11 mouse cellular contexts compared by ENCODE assay signal in the genomic region with DNA sequence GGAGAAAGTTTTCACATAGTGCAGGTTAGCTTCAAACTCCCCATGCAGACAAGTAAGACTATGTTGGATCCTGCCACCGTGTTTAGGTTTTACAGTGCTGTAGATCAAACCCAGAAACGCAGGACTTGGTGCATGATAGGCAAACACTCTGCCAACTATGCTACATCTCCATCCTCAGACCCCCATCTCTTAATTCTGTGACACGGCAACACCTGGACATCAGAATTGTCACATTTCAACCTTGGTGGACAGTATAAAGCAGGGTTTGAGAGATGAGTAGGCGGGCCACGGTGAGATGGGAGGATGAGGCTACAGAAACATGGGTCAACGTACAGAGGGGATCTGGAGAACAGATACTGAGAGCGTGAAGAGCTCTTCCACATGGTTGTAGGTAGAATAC.
DNase-seq lines count a peak whose midpoint lies in the region; ATAC-seq and TF ChIP-seq lines count a peak whose summit lies in the region.
"Had no signal": no experiment of that assay in that cellular context is flagged by ENCODE, and none has a peak within 500 bp of the region (broad histone marks: within the 10 kb centered on the region; RNA-seq: fewer than 3 reads in every experiment).

No protein-coding gene starts in this region.

- no peak; the same call in 1 of the 2 replicates for ATAC-seq in neural tube, embryonic 12.5 days (ENCODE audit: low FRiP score, low read depth)
- ATAC-seq in limb, embryonic 13.5 days (ENCODE audit: low FRiP score, low read depth), result 0 out of 2 replicates have a peak, but pooled peaks have one; percentile 32
- ATAC-seq: Patski had no signal

- no peak for TF ChIP-seq CTCF in cerebellum, adult 2 months (IDR thresholded peaks at IDR 0.05; ENCODE audit: borderline replicate concordance, insufficient read depth, low read depth, low read length)

- H3K4me3 ChIP-seq in cerebellum, adult 2 months (replicated peaks; ENCODE audit: insufficient read depth, low read depth, low read length), result peak overlapping the region; percentile 52
- no peak overlapping the region for H3K4me3 ChIP-seq in neural tube, embryonic 12.5 days
- peak overlapping the region; percentile 26 for H3K4me3 ChIP-seq in limb, embryonic 13.5 days

- H3K27me3 ChIP-seq in cerebellum, adult 2 months (ENCODE audit: control insufficient read depth, insufficient read depth, low read length), result no peaks in the 10 kb centered on the region
- no peaks in the 10 kb centered on the region for H3K27me3 ChIP-seq in neural tube, embryonic 12.5 days (replicated peaks)
- no peaks in the 10 kb centered on the region for H3K27me3 ChIP-seq in limb, embryonic 13.5 days

- DNase-seq in cerebellum, adult 2 months, result peak in 1 of 2 experiments; percentile 11
- no peak for DNase-seq in cerebellum, postnatal 25 days
- no peak for DNase-seq in neural tube, embryonic 10.5 days (ENCODE audit: extremely low spot score, low spot score)
- DNase-seq in adrenal gland, adult 18-20 months (ENCODE audit: low spot score in 2 of 2), result no peak
- no peak for DNase-seq in layer of hippocampus, adult 18-20 months (ENCODE audit: low spot score in 2 of 2)
- DNase-seq in spleen, adult 12 weeks (ENCODE audit: low spot score), result no peak
- DNase-seq: lung, adult 2 months; thymus, postnatal 4 days had no signal

- H3K36me3 ChIP-seq in neural tube, embryonic 12.5 days, result no peaks in the 10 kb centered on the region
- no peaks in the 10 kb centered on the region for H3K36me3 ChIP-seq in limb, embryonic 13.5 days

- TF ChIP-seq POLR2A in cerebellum, adult 2 months (IDR thresholded peaks at IDR 0.05; ENCODE audit: borderline replicate concordance, insufficient read depth, low read length), result no peak

- 83% methylated on average over 7 of the region's 7 CpGs for WGBS in cerebellum, adult 2 months
- WGBS in neural tube, embryonic 12.5 days, result 92% methylated on average over 7 of the region's 7 CpGs
- WGBS in limb, embryonic 13.5 days, result 93% methylated on average over 7 of the region's 7 CpGs

- peak overlapping the region; percentile 51; the same call in 1 of the 2 replicates for H3K4me2 ChIP-seq in neural tube, embryonic 12.5 days (replicated peaks)
- H3K4me2 ChIP-seq in limb, embryonic 13.5 days (replicated peaks), result peak overlapping the region; percentile 50

- H3K9me3 ChIP-seq in neural tube, embryonic 12.5 days, result no peaks in the 10 kb centered on the region
- H3K9me3 ChIP-seq in limb, embryonic 13.5 days, result no peaks in the 10 kb centered on the region

- no peak overlapping the region for H3K27ac ChIP-seq in cerebellum, adult 2 months (ENCODE audit: insufficient read depth, low read length)
- H3K27ac ChIP-seq in neural tube, embryonic 12.5 days, result no peak overlapping the region
- H3K27ac ChIP-seq in limb, embryonic 13.5 days, result no peak overlapping the region

- H3K4me1 ChIP-seq in cerebellum, adult 2 months (ENCODE audit: control insufficient read depth, insufficient read depth, low read length), result no peaks in the 10 kb centered on the region
- H3K4me1 ChIP-seq in neural tube, embryonic 12.5 days, result 0 out of 2 replicates have a peak, but pooled peaks cover 3% of the 10 kb centered on the region
- H3K4me1 ChIP-seq in limb, embryonic 13.5 days, result peaks cover 2% of the 10 kb centered on the region; the same call in 1 of the 2 replicates

- no peak overlapping the region for H3K9ac ChIP-seq in neural tube, embryonic 12.5 days
- no peak overlapping the region for H3K9ac ChIP-seq in limb, embryonic 13.5 days
